Mouse (Mus musculus) C2C12 (cell line): ENCODE results near the gene Mettl8. TPM values are rescaled to one million over a fixed set of nuclear protein-coding genes. Genes with fewer than 3 reads are reported as not detected.

Experiments used
- H3K27me3 ChIP-seq: one replicate; pipeline ENCODE4 v1.6.1; 2011; ENCODE audit not compliant: control insufficient read depth, insufficient read depth, insufficient read length
- H3K36me3 ChIP-seq: one replicate; pipeline ENCODE4 v1.6.1; 2011; ENCODE audit not compliant: control insufficient read depth, insufficient read depth
- H3K4me3 ChIP-seq: one replicate; pipeline ENCODE4 v1.5.1; 2011; ENCODE audit warnings: mild to moderate bottlenecking, control low read depth; ENCODE audit not compliant: poor library complexity, insufficient read depth, severe bottlenecking
- H3K79me2 ChIP-seq: one replicate; pipeline ENCODE4 v1.6.1; 2011; ENCODE audit not compliant: control insufficient read depth, insufficient read depth
- H3K79me3 ChIP-seq: one replicate; pipeline ENCODE4 v1.6.1; 2011; ENCODE audit warnings: low read depth, control low read depth
- H3ac ChIP-seq: one replicate; pipeline ENCODE3; 2011; ENCODE audit warnings: low read depth; ENCODE audit not compliant: control insufficient read depth, insufficient read length
- CEBPB ChIP-seq: IDR thresholded peaks from one replicate; pipeline ENCODE4 v1.6.1; 2011; ENCODE audit warnings: low read depth, mild to moderate bottlenecking, control low read depth, moderate library complexity
- CTCF ChIP-seq: IDR thresholded peaks from one replicate; pipeline ENCODE4 v1.5.1; 2011; ENCODE audit not compliant: control insufficient read depth, insufficient read depth, insufficient read length
- FOSL1 ChIP-seq: IDR thresholded peaks from one replicate; pipeline ENCODE4 v1.8.0; 2011; ENCODE audit warnings: mild to moderate bottlenecking, low read length; ENCODE audit not compliant: poor library complexity, insufficient read depth, severe bottlenecking
- MAX ChIP-seq: IDR thresholded peaks from one replicate; pipeline ENCODE4 v1.6.1; 2011; ENCODE audit warnings: mild to moderate bottlenecking, control low read depth
- MYOD1 ChIP-seq: IDR thresholded peaks from one replicate; pipeline ENCODE4 v1.6.1; 2011; ENCODE audit warnings: low read depth; ENCODE audit not compliant: control insufficient read depth, insufficient read length
- MYOG ChIP-seq: IDR thresholded peaks from one replicate; pipeline ENCODE4 v1.6.1; 2011; ENCODE audit not compliant: control insufficient read depth, insufficient read length; ENCODE audit errors: extremely low read depth
- USF1 ChIP-seq: IDR thresholded peaks from one replicate; pipeline ENCODE4 v1.6.1; 2011; ENCODE audit warnings: low read depth, mild to moderate bottlenecking, control low read depth, moderate library complexity
- polyA plus RNA-seq: library from polyadenylated mRNA; unstranded; fragments of >200 nt; fragmentation: generic; extraction: Trizol; gene quantifications from one replicate; pipeline ENCODE4 v1.2.1, GENCODE M21; 2012; ENCODE audit warnings: missing spikeins

The Mettl8 gene
- polyA plus RNA-seq, 1 experiment: 8.5 TPM

DNA sequence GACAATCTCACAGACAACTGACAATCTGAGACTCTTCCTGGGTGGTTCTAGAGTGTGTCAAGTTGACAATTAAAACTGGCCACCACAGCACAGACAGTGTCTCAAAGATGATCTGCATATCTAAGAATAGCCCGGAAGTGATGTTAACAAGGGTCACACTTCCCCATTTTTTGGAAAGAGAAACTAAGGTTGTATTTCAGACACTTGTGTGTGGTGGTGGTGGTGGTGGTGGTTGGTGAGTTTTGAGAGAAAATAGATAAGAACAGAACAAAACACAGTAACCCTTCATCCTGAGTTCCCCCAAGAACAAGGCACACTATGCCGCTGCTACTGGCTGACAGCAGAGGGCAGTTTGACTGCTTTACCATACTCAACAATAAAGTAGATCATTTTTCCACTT, 90.6 kb downstream of the Mettl8 start:
- H3K79me2 ChIP-seq: no peaks in the 10 kb centered on the region
- TF ChIP-seq CTCF (no peak), USF1 (no peak), MAX (no peak), FOSL1 (no peak), CEBPB (no peak), MYOD1 (no peak), MYOG (no peak)
- H3ac ChIP-seq: no peak overlapping the region

DNA sequence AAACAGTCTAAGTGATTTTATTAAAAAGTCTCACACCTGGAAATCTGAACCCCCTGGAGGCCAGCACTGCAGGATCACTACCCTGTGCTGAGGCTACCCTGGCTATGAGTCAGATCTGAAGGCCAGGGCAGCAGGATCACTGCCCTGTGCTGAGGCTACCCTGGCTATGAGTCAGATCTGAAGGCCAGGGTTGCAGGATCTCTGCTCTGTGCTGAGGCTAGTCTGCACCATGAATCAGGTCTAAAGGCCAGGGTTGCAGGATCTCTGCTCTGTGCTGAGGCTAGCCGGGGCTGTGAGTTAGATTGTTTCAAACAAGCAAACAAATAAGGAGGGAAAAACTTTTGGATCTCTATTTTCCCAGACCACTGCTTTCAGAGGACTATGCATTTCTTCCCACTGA, 92.5 kb downstream of the Mettl8 start:
- no peaks in the 10 kb centered on the region for H3K79me3 ChIP-seq
- peaks cover 5% of the 10 kb centered on the region for H3K36me3 ChIP-seq
- no peaks in the 10 kb centered on the region for H3K79me2 ChIP-seq
- H3ac ChIP-seq: no peak overlapping the region
- no peaks in the 10 kb centered on the region for H3K27me3 ChIP-seq
- no peak overlapping the region for H3K4me3 ChIP-seq
- no peak for TF ChIP-seq FOSL1
- TF ChIP-seq CTCF: no peak
- TF ChIP-seq USF1: no peak

More for the DNA sequence above, 90.6 kb downstream of the Mettl8 start:
- Histone ChIP-seq H3K27me3 (no peaks in the 10 kb centered on the region), H3K79me3 (no peaks in the 10 kb centered on the region), H3K4me3 (no peak overlapping the region), H3K36me3 (peaks cover 5% of the 10 kb centered on the region)

DNA sequence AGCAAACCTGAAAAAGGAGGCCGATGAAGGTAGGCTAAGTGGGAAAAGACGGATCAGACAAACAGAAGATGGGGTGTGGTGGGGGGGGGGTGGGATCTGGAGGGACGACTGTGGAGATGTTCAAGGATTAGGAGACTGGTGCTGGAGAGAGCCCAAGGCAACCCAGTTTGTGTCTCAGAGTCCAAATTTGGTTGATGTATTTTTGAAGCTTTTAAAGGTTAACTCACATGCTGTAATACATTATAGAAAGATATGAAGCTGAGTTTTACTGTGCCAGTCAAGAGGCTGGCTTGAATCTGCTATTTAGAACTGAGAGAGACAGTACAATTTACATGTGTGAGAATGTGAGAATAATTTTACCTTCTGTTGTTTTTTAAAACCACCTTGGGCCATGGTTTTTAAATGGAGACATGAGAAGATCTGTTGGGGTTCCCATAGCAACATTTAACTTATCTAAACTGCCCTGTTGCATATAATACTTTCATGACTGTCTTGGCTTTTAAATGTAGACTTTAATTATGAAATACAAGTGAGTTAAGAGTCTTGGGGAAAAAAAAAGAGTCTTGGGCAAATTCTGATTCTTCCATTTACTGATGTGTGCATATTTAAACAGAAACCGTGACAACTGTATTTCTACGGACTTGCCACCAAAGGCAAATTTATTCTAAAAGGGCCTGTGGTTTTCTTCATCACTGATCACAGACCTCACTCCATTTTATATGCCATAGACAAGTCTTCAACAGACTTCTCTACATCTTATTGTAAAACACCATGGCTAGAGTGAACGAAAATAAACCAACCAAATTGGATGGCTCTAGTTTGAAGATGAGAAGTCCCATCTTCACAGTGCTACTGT, 94.1 kb downstream of the Mettl8 start:
- TF ChIP-seq USF1 (no peak), MAX (no peak), CEBPB (no peak), MYOD1 (no peak), MYOG (no peak), CTCF (no peak), FOSL1 (no peak)
- no peak overlapping the region for H3K4me3 ChIP-seq
- peaks cover 5% of the 10 kb centered on the region for H3K36me3 ChIP-seq
- H3ac ChIP-seq: no peak overlapping the region
- no peaks in the 10 kb centered on the region for H3K27me3 ChIP-seq
- H3K79me2 ChIP-seq: no peaks in the 10 kb centered on the region
- no peaks in the 10 kb centered on the region for H3K79me3 ChIP-seq

DNA sequence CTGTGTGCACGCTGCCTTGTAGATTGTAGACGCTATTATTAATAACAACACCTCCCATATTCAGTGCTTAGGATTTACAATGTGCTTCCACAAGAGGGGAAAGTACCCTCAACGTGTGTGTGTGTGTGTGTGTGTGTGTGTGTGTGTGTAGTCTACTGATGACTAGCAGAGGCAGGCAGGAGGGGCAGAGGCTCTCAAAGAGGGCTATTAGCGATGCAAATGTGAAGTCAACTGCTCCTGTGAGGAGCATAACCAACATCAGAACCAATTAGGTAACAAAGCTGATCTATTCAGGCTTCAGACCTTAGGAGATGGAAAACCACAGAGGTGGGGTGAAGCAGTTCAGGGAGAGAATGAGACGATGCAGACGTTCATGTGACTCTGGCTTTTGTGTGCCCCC, 95.3 kb downstream of the Mettl8 start:
- H3K4me3 ChIP-seq: no peak overlapping the region
- no peaks in the 10 kb centered on the region for H3K79me3 ChIP-seq
- no peak overlapping the region for H3ac ChIP-seq
- H3K79me2 ChIP-seq: no peaks in the 10 kb centered on the region
- no peaks in the 10 kb centered on the region for H3K27me3 ChIP-seq
- no peak for TF ChIP-seq MYOG
- TF ChIP-seq USF1: no peak
- TF ChIP-seq MYOD1: no peak
- no peak for TF ChIP-seq CTCF
- no peak for TF ChIP-seq MAX
- TF ChIP-seq CEBPB: no peak
- TF ChIP-seq FOSL1: no peak
- peaks cover 2% of the 10 kb centered on the region for H3K36me3 ChIP-seq

DNA sequence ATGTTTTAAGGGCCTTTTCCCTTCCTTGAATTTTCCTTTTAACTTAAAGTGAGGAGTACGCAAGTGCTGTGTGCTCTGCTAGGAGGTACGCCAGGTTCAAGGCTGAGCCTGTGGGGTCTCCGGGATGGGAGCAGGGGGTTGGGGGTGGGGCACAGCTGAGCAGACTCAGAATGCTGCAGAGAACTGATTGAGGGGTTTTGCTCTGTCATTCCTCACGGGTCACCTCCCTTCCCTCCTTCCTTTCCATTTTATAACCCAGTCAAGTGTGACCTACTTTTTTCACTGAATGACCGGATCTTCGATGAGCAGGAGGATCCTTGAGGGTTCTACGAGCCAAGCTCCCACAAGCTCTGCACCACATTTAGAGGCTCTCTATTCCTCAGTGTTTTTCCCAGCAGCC, 96.0 kb downstream of the Mettl8 start:
- H3K4me3 ChIP-seq: no peak overlapping the region
- H3K36me3 ChIP-seq: no peaks in the 10 kb centered on the region
- H3K27me3 ChIP-seq: no peaks in the 10 kb centered on the region
- H3K79me2 ChIP-seq: no peaks in the 10 kb centered on the region
- TF ChIP-seq USF1 (no peak), CTCF (no peak), MYOD1 (no peak), MYOG (no peak), CEBPB (no peak), MAX (no peak), FOSL1 (no peak)
- H3ac ChIP-seq: no peak overlapping the region
- no peaks in the 10 kb centered on the region for H3K79me3 ChIP-seq

DNA sequence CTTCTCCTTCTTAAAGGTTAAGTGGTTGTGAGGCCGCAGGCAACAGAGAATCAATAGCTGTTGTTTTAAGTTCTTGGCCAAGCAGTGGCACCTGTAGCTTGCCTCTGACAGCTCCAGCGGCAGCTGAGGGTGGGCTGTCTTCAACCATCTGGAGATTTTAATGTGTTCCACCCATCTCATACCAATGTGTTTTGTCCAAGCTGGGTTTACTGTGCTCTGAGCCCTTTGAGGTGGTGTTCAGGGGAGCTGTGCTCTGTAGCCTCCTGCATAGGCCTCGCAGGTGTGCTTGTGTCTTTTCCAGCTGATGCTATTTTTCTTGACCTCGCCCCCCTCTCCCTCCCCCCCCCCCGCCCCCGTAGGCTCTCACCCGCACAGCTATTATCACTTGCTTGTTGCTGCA, 96.8 kb downstream of the Mettl8 start:
- Histone ChIP-seq H3K36me3 (no peaks in the 10 kb centered on the region), H3K4me3 (no peak overlapping the region), H3K27me3 (no peaks in the 10 kb centered on the region), H3K79me2 (no peaks in the 10 kb centered on the region), H3ac (no peak overlapping the region), H3K79me3 (no peaks in the 10 kb centered on the region)
- TF ChIP-seq MYOG: no peak
- no peak for TF ChIP-seq MAX
- TF ChIP-seq USF1: no peak
- no peak for TF ChIP-seq CTCF
- TF ChIP-seq CEBPB: no peak
- TF ChIP-seq MYOD1: no peak
- no peak for TF ChIP-seq FOSL1
